Mouse (Mus musculus) midbrain, embryonic 15.5 days (tissue): ENCODE measurements around the gene Gm11985. TPM values are rescaled to one million over a fixed set of nuclear protein-coding genes. Genes with fewer than 3 reads are reported as not detected.
A peak's percentile ranks its signal among the peaks of the same experiment; 100 is the strongest.

ENCODE experiments used
- ATAC-seq: fragments of 200-750 bp; cut with Nextera tagmentation; replicated peaks from 2 replicates; pipeline ENCODE4 v1.8.0; 2017; ENCODE audit warnings: moderate TSS enrichment
- H3K27ac ChIP-seq: fragments of 300-500 bp; sonication (generic); 2 replicates; pipeline ENCODE4 v1.5.1; 2015; ENCODE audit warnings: mild to moderate bottlenecking, inconsistent platforms
- H3K27me3 ChIP-seq: fragments of 300-500 bp; sonication (generic); replicated peaks from 2 replicates; pipeline ENCODE4 v1.6.1; 2015; ENCODE audit warnings: inconsistent platforms
- H3K36me3 ChIP-seq: fragments of 300-500 bp; sonication (generic); replicated peaks from 2 replicates; pipeline ENCODE4 v1.6.1; 2015; ENCODE audit warnings: inconsistent platforms
- H3K4me1 ChIP-seq: fragments of 300-500 bp; sonication (generic); 2 replicates; pipeline ENCODE4 v1.6.1; 2015; ENCODE audit warnings: inconsistent platforms
- H3K4me2 ChIP-seq: fragments of 300-500 bp; sonication (generic); 2 replicates; pipeline ENCODE4 v1.6.1; 2015; ENCODE audit warnings: inconsistent platforms, mild to moderate bottlenecking, moderate library complexity
- H3K4me3 ChIP-seq: fragments of 300-500 bp; sonication (generic); 2 replicates; pipeline ENCODE4 v1.5.1; 2015; ENCODE audit warnings: mild to moderate bottlenecking, inconsistent platforms
- H3K9ac ChIP-seq: fragments of 300-500 bp; sonication (generic); 2 replicates; pipeline ENCODE4 v1.6.1; 2015; ENCODE audit warnings: mild to moderate bottlenecking, inconsistent platforms
- H3K9me3 ChIP-seq: fragments of 300-500 bp; sonication (generic); 2 replicates; pipeline ENCODE4 v1.6.1; 2016; ENCODE audit warnings: inconsistent platforms
- WGBS: fragments of 180-500 bp; shearing (Covaris S2); methylation state at CpG from one replicate; pipeline ENCODE4 v1.1.7; 2015; ENCODE audit warnings: mixed read lengths; 5-methylcytosine and 5-hydroxymethylcytosine counted together
- polyA plus RNA-seq: library from polyadenylated mRNA; unstranded; fragments of >200 nt; fragmentation: Nextera tagmentation; extraction: Ambion mirVana; gene quantifications from 2 replicates; pipeline ENCODE4 v1.2.1, GENCODE M21; 2015

The Gm11985 gene
- polyA plus RNA-seq, 1 experiment from 2014 or later = not detected

DNA sequence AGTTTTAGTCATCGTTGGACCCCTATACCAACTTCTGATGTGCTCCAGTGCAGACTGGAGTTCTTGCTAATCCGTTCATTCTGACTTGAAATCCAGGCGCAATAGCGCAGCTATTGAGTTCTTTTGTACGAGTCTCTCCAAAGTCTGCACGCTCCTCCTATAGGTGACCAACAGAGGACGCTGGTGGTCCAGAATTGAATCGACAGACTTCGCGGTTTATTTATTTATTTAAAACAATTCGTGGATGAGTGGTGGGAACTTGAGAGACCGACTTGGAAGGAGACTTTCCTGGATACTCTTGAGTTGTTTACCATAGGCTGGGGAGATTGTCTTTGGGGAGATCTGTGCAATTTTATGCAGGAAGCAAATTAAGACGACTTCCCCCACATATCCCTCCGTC, 26.4 kb upstream of the Gm11985 start:
- 7% methylated on average over 14 of the region's 14 CpGs for WGBS
- peaks cover 17% of the 10 kb centered on the region for H3K27me3 ChIP-seq
- no peaks in the 10 kb centered on the region for H3K36me3 ChIP-seq
- H3K27ac ChIP-seq = no peak overlapping the region
- H3K4me2 ChIP-seq = peak overlapping the region; percentile 86
- no peaks in the 10 kb centered on the region for H3K9me3 ChIP-seq
- peak overlapping the region; percentile 69 for H3K4me3 ChIP-seq
- H3K4me1 ChIP-seq = peaks cover 27% of the 10 kb centered on the region
- no peak for ATAC-seq
- H3K9ac ChIP-seq = 0 out of 2 replicates have a peak overlapping the region, but pooled peaks have one; percentile 78

DNA sequence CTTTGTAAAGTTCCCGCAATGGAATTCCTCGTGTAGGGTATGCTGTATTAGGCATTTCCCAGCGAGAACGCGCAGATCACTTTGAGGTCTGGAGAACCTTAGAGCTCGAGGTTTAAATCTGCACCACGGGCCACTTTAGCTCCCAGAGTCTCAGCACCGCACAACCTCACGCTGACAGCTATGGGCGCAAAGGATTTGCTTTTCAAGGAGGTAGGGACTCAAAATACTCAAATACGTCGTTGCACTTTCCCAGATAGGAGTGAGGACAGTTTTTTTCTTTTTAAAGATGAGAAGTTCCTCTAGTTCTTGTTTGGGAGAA, 25.9 kb upstream of the Gm11985 start:
- Histone ChIP-seq H3K36me3 (no peaks in the 10 kb centered on the region), H3K27me3 (peaks cover 17% of the 10 kb centered on the region), H3K4me3 (peak overlapping the region; percentile 69), H3K9me3 (no peaks in the 10 kb centered on the region), H3K4me2 (peak overlapping the region; percentile 86), H3K27ac (peak overlapping the region; percentile 84), H3K4me1 (peaks cover 27% of the 10 kb centered on the region), H3K9ac (peak overlapping the region; percentile 78)
- under 1% methylated on average over 12 of the region's 12 CpGs for WGBS
- peak; percentile 3; the same call in 1 of the 2 replicates for ATAC-seq

DNA sequence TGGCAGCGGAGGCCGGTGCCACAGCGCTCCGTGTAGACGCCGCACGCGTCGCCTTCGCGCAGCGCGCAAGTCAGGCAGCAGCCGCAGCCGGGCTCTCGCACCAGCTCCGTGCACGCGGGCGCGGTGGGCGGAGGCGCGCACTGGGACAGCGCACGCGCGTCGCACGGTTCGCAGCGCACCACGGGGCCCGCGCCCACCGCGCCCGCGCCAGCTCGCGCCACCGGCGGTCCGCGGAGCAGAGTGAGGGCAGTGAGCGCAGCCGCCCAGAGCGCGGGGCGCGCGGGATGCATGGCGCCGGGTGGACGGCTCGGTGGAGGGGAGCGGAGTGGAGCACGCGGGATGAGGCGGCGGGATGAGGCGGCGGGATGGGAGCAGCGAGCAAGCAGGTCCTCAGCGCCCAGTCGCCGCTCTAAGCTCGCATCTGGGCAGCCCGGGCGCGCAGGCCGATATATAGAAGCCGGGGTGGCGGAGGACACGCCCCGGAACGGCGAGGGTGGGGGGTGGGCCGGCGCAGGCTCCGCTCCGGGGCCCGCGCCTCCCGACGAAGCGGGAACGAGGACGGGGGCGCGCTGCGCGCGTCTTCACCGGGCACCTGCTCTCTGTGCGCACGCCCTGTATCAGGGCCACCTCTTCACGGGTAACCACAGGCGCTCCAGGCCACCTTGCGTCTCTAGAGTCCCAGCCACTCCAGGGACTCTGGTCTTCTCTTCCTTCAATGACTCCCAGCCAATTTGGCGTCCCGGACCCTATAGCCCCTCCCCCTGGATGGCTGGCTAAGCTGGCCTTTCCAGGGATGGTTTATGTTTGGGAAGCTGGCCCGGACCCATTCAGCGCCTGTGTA, 25.4 kb upstream of the Gm11985 start, which contains the start of gene Igfbp3:
TSS of gene Igfbp3 (minus strand) at position 423 of the 841 bp plus-strand sequence.
- Histone ChIP-seq H3K36me3 (no peaks in the 10 kb centered on the region), H3K9ac (peak within 1 kb of the TSS; percentile 78), H3K4me1 (peaks cover 27% of the 10 kb centered on the region), H3K4me2 (peak within 1 kb of the TSS; percentile 86), H3K9me3 (no peaks in the 10 kb centered on the region), H3K4me3 (peak within 1 kb of the TSS; percentile 69), H3K27ac (peak within 1 kb of the TSS; percentile 84), H3K27me3 (peaks cover 17% of the 10 kb centered on the region)
- under 1% methylated on average over 104 of the region's 104 CpGs for WGBS
- ATAC-seq = peak; percentile 93

DNA sequence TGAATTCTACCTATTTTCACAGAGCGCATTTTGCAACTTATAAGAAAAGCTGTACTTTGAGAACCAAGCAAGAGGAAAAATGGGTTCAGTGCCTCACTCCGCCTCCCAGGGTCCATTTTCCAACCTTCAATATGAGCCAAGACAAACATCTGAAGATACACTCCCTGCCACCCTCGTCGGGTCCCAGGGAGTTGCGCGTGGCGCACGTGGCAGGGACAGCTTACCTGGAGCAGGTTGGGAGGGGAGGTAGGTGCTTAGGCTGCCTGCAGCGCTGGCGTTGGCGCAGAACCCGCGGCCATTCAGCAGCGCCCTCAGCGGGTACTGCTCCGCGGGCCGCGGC, 24.8 kb upstream of the Gm11985 start:
- Histone ChIP-seq H3K9me3 (no peaks in the 10 kb centered on the region), H3K4me3 (peak overlapping the region; percentile 69), H3K9ac (peak overlapping the region; percentile 47), H3K36me3 (no peaks in the 10 kb centered on the region), H3K27ac (peak overlapping the region; percentile 84), H3K4me1 (peaks cover 27% of the 10 kb centered on the region), H3K27me3 (peaks cover 17% of the 10 kb centered on the region), H3K4me2 (peak overlapping the region; percentile 86)
- no peak for ATAC-seq
- WGBS = 2% methylated on average over 19 of the region's 19 CpGs

DNA sequence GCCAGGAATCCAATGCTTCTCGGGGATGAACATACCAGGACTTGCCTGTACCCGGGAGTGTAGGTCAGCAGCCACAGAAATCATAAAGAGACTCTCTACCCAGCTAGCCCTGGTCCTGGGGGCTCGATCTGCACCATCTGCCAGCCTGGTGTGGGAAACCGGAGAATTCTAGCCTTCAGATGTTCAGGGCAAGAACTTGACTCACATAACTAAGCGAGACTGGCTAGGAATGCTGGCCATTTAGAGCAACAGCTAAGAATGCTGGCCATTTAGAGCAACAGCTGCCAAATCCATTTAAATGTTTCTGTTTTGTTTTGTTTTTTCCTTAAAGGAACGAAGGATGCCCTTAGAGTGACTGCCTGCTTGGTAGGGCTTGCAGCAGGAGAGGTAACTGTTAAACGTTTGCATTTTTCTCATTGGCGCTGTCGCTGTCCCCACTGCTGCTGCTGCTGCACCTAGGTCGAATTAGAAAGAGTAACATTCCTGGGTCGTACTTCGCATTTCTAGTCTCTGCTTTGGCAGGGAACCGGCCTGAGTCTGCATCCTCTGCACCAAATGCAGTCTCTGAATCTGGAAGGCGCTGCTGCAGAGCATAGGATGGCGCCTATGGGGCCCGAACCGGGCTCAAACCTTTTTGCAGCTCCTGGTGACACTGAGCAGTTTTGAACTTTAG, 23.9 kb upstream of the Gm11985 start:
- H3K9ac ChIP-seq = peak overlapping the region; percentile 7; the same call in 1 of the 2 replicates
- H3K36me3 ChIP-seq = no peaks in the 10 kb centered on the region
- no peak for ATAC-seq
- WGBS = 21% methylated on average over 17 of the region's 17 CpGs
- peaks cover 17% of the 10 kb centered on the region for H3K27me3 ChIP-seq
- peak overlapping the region; percentile 69 for H3K4me3 ChIP-seq
- H3K4me1 ChIP-seq = peaks cover 27% of the 10 kb centered on the region
- peak overlapping the region; percentile 86 for H3K4me2 ChIP-seq
- no peaks in the 10 kb centered on the region for H3K9me3 ChIP-seq
- H3K27ac ChIP-seq = no peak overlapping the region

DNA sequence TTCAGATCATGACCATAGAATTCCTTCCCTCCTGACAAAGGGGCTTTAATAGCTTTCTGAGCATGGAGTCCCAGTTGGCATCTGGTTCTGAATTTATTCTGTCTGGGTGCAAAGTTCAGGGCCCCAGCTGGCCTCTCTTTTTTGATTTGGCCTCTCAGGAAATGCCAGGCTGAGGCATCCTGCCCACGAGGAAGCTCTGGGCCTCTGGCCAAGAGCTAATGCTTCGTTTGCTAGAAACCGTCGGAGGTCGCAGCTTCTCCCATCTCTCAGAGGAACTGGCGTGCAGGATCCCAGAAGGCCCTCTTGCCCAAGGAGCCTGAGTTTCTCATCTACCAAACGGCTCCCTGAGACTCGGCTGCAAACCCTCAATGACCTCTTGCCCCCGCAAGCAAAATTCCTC, 22.8 kb upstream of the Gm11985 start:
- peak overlapping the region; percentile 10; the same call in 1 of the 2 replicates for H3K4me2 ChIP-seq
- peaks cover 27% of the 10 kb centered on the region for H3K4me1 ChIP-seq
- H3K4me3 ChIP-seq = no peak overlapping the region
- H3K27me3 ChIP-seq = peaks cover 17% of the 10 kb centered on the region
- no peak overlapping the region for H3K27ac ChIP-seq
- 25% methylated on average over 9 of the region's 9 CpGs for whole genome bisulfite sequencing
- no peak overlapping the region for H3K9ac ChIP-seq
- H3K9me3 ChIP-seq = no peaks in the 10 kb centered on the region
- no peak for ATAC-seq
- no peaks in the 10 kb centered on the region for H3K36me3 ChIP-seq

DNA sequence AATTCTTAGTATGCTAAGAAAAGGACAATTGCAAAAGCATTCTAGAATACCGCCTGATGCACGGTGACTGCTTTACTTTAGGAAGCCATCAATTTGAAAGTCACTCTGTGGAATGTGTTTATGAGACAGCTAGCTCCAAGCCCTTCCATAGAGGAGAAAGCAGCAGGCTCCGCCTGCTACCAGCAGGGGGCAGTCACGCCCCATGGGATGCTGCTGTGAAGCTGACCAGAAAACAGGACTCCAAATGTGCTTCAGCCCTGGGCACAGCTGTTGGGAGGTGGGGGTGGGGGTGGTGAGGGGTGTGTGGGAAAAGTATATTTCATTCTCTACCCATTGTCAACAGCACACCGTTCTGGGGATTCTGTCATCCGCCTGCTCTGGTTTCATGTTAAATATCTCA, 22.0 kb upstream of the Gm11985 start:
- H3K9ac ChIP-seq = no peak overlapping the region
- H3K27me3 ChIP-seq = peaks cover 17% of the 10 kb centered on the region
- H3K9me3 ChIP-seq = no peaks in the 10 kb centered on the region
- ATAC-seq = no peak
- peaks cover 27% of the 10 kb centered on the region for H3K4me1 ChIP-seq
- no peak overlapping the region for H3K4me2 ChIP-seq
- WGBS = 22% methylated on average over 6 of the region's 6 CpGs
- no peak overlapping the region for H3K4me3 ChIP-seq
- H3K27ac ChIP-seq = no peak overlapping the region
- H3K36me3 ChIP-seq = no peaks in the 10 kb centered on the region

DNA sequence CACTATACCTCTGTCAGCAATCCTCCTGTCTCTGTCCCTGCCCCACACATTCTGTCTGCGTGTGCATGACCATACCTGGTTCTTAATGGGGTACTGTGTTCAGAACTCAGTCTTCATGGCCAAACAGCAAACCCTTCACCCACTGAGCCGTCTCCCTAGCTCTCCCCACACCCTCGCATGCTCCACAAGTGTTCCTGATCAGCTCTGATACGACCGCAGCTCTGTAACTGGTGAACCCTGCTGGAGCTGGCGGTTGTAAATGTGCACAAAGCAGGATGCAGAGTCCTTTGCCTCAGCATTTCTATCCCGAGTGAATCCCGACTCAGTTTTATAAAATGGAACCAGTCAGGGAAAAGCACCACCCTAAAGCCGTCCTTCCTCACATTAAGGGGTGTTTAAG, 15.5 kb upstream of the Gm11985 start:
- no peaks in the 10 kb centered on the region for H3K4me1 ChIP-seq
- H3K27me3 ChIP-seq = no peaks in the 10 kb centered on the region
- ATAC-seq = no peak
- no peak overlapping the region for H3K9ac ChIP-seq
- H3K27ac ChIP-seq = no peak overlapping the region
- no peaks in the 10 kb centered on the region for H3K9me3 ChIP-seq
- H3K36me3 ChIP-seq = no peaks in the 10 kb centered on the region
- no peak overlapping the region for H3K4me3 ChIP-seq
- H3K4me2 ChIP-seq = no peak overlapping the region
- WGBS = 92% methylated on average over 9 of the region's 9 CpGs

DNA sequence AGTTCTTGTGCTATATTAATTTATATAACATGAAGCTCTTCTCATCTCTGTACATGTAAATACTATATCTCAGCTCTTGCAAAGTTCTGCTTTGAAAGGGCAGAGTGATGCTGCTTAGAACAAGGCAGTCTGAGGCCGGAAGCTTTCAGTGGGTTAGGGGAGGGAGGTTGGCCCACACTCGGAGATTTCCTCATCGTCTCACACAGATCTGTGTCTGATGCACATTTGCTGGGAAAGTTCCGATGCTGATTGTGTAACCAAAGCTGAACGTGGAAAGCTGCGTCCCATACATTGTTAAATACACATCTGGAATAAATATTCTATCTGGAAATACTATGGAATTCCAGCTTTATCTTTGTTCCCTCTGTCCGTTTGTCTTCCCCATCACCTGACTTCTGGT, 13.8 kb upstream of the Gm11985 start:
- Histone ChIP-seq H3K9ac (no peak overlapping the region), H3K4me1 (peaks cover 6% of the 10 kb centered on the region; the same call in 1 of the 2 replicates), H3K36me3 (no peaks in the 10 kb centered on the region), H3K4me2 (no peak overlapping the region), H3K27ac (no peak overlapping the region), H3K4me3 (no peak overlapping the region), H3K9me3 (no peaks in the 10 kb centered on the region), H3K27me3 (0 out of 2 replicates have a peak, but pooled peaks cover 2% of the 10 kb centered on the region)
- no peak for ATAC-seq
- 85% methylated on average over 7 of the region's 7 CpGs for WGBS

DNA sequence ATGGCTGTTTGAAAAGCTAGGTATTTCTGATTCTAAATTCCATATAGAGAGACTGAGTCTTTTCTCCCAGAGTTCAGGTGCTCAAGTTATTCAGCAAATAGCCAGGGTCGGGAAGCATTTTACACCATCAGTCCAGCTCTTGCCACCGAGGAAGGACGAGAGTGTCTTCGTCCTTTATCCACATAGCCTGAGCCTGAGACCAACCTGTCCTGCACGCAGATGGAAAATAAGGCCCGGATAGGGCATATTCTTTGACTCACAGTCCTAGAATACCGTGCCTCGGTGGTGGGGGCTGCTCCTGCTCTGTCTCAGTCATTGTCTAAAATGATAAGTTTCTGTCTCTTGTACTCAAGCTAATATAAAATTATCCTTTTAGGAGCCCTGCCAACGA, 12.0 kb upstream of the Gm11985 start:
- H3K27ac ChIP-seq = no peak overlapping the region
- no peak overlapping the region for H3K4me3 ChIP-seq
- H3K36me3 ChIP-seq = no peaks in the 10 kb centered on the region
- H3K9ac ChIP-seq = no peak overlapping the region
- H3K27me3 ChIP-seq = 0 out of 2 replicates have a peak, but pooled peaks cover 2% of the 10 kb centered on the region
- no peaks in the 10 kb centered on the region for H3K9me3 ChIP-seq
- no peak overlapping the region for H3K4me2 ChIP-seq
- WGBS = 83% methylated on average over 9 of the region's 9 CpGs
- ATAC-seq = no peak
- H3K4me1 ChIP-seq = peaks cover 7% of the 10 kb centered on the region; the same call in 1 of the 2 replicates

DNA sequence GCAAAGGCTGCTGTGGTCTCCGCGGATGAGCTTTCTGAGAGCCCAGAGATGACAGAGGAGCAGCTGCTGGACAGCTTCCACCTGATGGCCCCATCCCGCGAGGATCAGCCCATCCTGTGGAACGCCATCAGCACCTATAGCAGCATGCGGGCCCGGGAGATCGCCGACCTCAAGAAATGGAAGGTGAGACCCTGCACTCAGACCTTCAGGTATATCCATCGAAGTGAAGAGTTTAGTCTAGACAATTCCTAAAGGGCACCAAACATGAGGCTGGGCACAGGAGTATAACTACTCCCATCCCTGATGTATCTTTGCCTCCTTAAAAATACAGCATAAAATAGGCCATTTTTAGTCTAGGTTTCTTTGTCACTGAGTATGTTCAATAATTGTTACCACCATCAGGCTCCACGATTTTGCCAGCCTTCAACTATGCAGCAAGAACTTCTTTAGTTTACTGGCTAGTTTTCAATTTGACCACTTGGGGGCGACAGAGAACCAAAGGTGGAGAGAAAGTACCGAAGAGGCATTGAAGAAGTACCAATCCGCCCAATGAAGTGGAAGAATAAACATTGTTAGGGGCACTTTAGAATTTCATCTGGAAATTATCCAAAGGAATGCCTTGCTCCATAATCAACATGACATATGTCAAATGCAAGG, 11.5 kb upstream of the Gm11985 start:
- H3K9ac ChIP-seq = no peak overlapping the region
- peak; percentile 32 for ATAC-seq
- no peaks in the 10 kb centered on the region for H3K36me3 ChIP-seq
- H3K9me3 ChIP-seq = no peaks in the 10 kb centered on the region
- H3K4me3 ChIP-seq = no peak overlapping the region
- H3K4me2 ChIP-seq = no peak overlapping the region
- no peak overlapping the region for H3K27ac ChIP-seq
- peaks cover 7% of the 10 kb centered on the region; the same call in 1 of the 2 replicates for H3K4me1 ChIP-seq
- WGBS = 62% methylated on average over 14 of the region's 14 CpGs
- 0 out of 2 replicates have a peak, but pooled peaks cover 2% of the 10 kb centered on the region for H3K27me3 ChIP-seq
